Mouse (Mus musculus): ENCODE results near the gene Kif5c.

Gene Kif5c

DNA sequence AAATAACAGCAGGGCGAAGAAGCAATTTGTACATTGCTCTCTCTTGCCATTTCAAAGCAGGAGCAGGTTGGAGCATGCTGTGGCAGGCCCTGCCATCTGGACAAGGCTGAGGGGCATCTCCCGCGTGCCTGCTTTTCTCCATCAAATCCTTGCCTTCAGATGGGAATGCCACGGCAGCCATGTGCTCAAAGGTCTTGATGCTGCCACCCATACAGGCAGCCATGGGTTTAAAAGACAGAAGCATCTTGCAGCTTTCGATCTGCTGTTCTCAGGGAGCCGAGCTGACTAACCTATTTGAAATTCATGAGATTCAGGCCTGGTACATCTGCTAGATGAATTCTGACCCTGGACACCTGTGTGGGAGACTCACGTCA, 53.4 kb downstream of the Kif5c start:
- peak; percentile 93 for DNase-seq

DNA sequence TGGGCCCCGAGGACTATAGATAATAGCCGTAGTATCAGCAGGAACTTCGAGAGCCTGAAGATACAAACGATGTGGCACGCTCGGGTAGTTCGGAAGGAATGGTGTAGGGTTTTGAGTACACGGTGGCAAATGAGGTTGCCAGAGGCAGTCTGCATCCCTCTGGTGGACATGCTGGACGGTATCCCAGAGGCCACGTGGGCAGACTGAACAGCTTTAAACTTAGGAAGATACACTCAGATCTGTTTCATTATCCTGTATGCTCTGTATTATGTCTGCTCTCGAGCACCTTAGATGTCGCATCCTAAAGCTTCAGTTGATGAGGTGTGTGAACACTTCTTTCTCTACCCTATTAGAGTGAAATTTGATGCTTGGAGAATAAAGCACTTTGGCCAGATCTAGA, 56.9 kb downstream of the Kif5c start:
- DNase-seq: peak; percentile 60

DNA sequence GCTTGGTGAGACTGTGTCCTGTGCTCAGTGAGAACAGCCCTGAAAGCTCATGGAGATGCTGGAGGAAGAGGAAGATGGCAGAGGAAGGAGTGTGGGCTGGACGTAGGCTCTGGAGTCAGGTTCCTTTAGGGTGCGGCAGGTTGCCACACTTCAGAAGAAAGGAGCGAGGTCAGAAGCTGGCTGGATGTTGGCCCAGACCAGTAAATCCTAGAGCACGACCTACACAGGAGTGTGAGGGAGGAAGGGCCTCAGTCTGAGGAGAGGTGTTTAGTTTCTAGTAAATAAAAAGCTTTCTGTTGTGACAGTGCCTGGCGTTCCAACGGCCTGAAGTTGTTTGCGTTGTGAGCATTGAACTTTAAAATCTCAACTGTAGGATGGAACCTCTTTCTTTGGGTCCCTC, 59.3 kb downstream of the Kif5c start:
- DNase-seq: no peak

- DNase-seq: no peak
Measured at GRCm38 (mm10) chr2:49679135-49679964, 60.3 kb downstream of the Kif5c start.

DNA sequence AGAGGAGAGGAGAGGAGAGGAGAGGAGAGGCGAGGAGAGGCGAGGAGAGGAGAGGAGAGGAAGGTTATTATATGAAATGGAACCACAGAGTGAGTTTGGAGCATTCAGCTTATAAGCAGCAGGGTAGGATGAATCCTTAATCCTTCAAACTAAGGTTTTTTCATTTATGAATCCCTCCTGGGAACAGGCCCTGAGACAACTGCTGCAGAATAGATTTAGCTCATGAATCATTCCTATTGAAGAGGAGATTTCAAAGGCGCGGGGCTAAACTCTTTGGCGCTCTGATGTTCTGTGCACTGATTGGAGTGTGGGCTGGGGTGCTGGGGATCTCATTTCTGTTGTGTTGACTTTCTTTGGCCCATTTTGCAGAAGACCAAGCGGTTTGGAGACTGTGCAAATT, 63.7 kb downstream of the Kif5c start:
- DNase-seq: no peak

DNA sequence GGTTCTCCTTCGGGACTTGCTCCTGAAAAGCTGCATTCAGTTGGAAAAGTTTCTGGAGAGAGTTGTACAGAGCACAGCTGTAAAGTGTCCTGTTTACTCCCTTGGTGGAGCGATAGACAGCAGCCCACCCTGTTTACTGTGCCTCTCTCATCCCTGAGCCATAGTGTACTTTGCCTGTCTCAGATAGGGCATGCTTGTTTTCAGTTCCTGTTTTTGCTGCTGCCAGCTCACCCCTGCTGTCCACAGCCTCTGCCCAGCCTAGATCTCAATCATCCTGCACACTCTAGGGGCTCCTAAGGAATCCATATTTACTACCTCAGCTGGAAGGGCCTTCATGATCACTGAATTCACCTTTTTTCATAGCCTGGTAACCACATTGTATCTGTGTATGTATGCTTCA, 65.7 kb downstream of the Kif5c start:
- no peak for DNase-seq

- no peak for DNase-seq
Measured at GRCm38 (mm10) chr2:49690421-49690826, 71.3 kb downstream of the Kif5c start.

- no peak for DNase-seq
Measured at GRCm38 (mm10) chr2:49691441-49691840, 72.3 kb downstream of the Kif5c start.

- no peak for DNase-seq
Measured at GRCm38 (mm10) chr2:49694727-49695126, 75.6 kb downstream of the Kif5c start.

GRCm38 (mm10) chr2:49695461-49695860, 76.4 kb downstream of the Kif5c start:
- DNase-seq: no peak

DNA sequence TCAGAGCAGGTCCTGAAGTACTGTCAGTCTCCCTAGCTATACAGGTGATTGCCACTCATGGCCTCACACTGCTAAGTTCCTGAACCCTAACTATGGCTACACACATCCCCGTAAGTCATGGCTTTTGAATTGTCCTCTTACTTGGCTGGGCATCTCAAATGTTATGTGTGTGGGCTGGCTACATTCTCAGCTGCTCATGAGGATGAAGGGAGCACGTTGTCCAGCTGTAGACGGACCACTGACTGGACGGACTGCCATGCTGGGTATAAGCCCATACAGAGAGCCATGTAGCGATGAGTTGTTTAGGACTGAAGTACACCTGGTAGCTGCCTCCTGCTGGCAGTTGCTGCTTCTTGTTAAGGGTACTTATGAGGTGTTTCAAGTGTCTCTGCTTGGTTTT, 79.8 kb downstream of the Kif5c start:
- no peak for DNase-seq

DNA sequence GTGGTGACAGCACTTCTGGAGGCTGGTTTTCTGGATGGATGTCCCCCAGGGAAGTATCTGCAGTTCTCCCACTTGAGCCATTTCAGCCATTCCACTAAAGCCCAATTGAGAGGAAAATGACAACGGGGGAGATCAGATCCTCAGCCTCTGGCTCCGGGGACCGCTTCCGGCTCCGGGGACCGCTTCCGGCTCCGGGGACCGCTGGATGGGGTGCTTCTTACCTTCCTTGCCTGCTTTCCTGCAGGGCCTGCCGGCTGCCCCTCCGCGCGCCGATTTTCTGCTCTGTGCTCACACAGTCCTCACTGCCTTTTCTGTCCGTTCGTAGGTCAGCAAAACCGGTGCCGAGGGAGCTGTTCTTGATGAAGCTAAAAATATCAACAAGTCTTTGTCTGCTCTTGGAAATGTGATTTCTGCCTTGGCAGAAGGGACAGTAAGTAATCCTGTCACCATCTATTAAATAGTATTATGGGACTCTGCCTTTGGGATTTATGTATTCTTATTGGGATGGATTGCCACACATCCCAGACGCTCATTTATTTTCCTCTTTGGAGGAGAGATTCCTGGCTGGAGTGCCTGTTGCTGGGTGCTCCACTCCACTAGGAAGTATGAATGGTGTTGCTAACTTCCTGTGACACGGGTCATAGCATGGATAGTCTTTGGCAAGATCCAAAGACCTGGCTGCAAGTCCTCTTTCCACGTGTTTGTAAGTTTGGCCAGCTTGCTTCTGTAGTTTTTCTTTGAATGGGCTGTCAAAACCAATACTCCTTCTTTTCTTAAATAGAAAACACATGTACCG, 81.3 kb downstream of the Kif5c start:
- no peak for DNase-seq

DNA sequence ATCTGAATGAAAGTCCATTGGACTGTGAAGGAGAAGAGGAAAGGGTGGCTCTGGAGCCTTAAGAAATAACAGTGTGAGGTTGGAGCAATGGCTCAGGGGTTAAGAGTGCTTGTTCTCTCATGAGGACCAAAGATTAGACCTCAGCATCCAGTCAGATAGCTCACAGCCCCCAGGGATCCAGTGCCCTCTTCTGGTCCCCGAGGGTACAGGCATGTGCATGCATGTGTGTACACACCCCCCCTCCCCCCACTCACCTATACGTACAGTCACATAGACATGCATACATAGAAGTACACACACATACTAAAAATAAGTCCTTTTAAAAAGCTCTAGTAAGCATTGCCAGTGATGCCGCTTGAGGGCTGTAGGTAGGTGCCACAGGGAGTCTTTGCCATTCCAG, 91.1 kb downstream of the Kif5c start:
- no peak for DNase-seq

GRCm38 (mm10) chr2:49711693-49712092, 92.6 kb downstream of the Kif5c start:
- no peak for DNase-seq

DNA sequence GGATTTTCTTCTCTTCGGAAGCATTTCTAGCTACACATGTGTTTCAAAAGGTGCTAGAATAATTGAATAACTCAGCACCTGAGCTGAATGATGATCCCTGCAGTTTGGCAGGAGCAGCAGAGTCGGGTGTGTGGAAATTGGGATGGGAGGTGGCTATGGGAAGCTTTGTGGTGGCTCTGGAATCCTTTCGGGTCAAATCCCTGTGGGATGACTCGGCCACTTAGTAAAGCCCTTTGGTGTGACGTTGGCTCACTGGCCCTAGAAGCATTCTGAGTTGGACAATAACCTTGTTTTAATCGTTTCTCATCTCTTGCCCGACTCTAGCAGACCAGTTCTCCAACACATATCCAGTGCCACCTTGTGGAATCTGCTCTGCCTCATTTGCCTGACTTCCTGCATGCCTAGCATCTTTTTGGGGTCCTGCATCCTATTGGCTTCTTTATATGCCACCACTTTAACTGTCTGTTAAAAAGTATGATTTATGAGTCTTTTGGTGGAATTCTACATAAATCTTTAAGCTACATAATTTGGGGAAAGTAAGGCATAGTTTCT, 93.3 kb downstream of the Kif5c start:
- DNase-seq: peak; percentile 64

GRCm38 (mm10) chr2:49716490-49716889, 97.4 kb downstream of the Kif5c start:
- DNase-seq: no peak

GRCm38 (mm10) chr2:49717437-49718116, 98.5 kb downstream of the Kif5c start:
- DNase-seq: no peak

DNA sequence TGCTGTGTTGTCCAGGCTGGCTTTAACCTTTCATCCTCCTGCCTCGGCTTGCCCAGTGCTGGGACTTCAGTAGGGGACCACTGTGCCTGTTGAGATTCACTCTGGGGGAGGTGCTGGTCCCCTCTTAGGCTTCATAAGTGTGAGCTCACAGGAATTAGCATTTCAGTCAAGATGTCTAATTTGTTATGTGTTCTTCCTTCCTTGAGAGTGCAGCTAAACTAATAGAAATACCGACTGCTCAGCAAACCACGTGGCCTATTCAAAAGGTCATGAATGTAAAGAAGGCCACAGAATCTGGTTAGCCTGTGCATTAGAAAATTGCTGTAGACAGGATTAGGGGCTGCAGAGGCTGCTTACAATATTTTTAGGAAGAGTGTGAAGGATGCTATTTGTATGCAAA, 99.4 kb downstream of the Kif5c start:
- no peak for DNase-seq

GRCm38 (mm10) chr2:49718935-49719850, 100.1 kb downstream of the Kif5c start:
- no peak for DNase-seq

DNA sequence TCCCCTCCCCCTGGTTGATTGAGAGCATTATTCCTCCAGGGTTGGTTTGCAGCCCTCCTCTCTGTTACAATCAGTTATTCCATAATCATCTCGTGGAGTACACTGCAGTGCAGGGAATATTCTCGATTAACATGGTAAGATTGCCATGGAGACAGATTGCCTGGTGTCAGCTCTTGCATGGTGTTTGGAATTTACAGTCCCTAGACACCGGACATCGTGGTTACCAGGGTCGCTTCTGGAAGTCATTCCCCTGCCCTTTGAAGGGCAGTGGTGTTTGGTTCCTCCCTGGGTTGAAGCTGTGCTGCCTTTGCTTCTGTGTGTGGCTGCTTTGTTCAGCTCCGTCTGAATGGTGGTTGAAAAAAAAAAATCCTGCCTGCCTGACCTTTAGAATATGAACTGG, 100.8 kb downstream of the Kif5c start:
- no peak for DNase-seq

- no peak for DNase-seq
Measured at GRCm38 (mm10) chr2:49720343-49720742, 101.2 kb downstream of the Kif5c start.

DNA sequence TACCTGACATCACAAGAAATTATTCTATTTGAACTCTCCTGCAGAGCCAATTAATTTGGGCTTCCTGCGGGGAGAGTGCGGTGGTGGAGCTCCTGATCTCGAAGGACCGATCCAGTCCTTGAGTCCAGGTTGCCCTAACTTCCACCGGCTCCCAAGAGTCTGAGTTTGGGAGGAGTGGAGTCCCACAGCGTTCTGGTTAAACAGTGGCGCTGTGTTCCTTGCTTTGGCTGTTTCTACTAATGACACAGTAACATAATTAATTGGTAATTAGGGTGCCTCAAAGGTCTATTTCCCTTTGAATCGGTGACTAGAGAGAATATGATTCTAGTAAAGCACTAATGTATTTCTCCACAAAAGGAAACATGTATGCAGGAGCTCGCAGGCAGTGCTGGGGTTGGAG, 103.2 kb downstream of the Kif5c start:
- no peak for DNase-seq

Data from cerebellum, adult 9-10 months (tissue).